In genomic region chr10:52419402-52419801, GRCm38 (mm10) we compare ENCODE assay signal across 9 mouse cellular contexts. TPM values are rescaled to one million over a fixed set of nuclear protein-coding genes. Genes with fewer than 3 reads are reported as not detected.
DNase-seq lines count a peak whose midpoint lies in the region; ATAC-seq and TF ChIP-seq lines count a peak whose summit lies in the region.
"Had no signal": no experiment of that assay in that cellular context is flagged by ENCODE, and none has a peak within 500 bp of the region (broad histone marks: within the 10 kb centered on the region; RNA-seq: fewer than 3 reads in every experiment).

No protein-coding gene starts in this region.

- H3K4me2 ChIP-seq in forebrain, embryonic 13.5 days = peak overlapping the region; percentile 74
- peak overlapping the region; percentile 83 for H3K4me2 ChIP-seq in myocyte (ENCODE audit: low read depth)

- H3K27ac ChIP-seq in kidney, adult 2 months (ENCODE audit: insufficient read depth, low read depth, low read length) = peak overlapping the region; percentile 88
- no peak overlapping the region for H3K27ac ChIP-seq in forebrain, embryonic 13.5 days
- H3K27ac ChIP-seq in limb, embryonic 10.5 days = no peak overlapping the region

- no peaks in the 10 kb centered on the region for H3K27me3 ChIP-seq in kidney, adult 2 months (replicated peaks; ENCODE audit: control insufficient read depth, insufficient read depth, low read length)
- peaks cover 5% of the 10 kb centered on the region for H3K27me3 ChIP-seq in forebrain, embryonic 13.5 days
- H3K27me3 ChIP-seq in limb, embryonic 10.5 days (ENCODE audit: low read depth, poor library complexity, severe bottlenecking) = no peaks in the 10 kb centered on the region
- no peaks in the 10 kb centered on the region for H3K27me3 ChIP-seq in myocyte (ENCODE audit: control insufficient read depth, insufficient read depth, insufficient read length)

- WGBS in kidney, adult 2 months = 35% methylated on average over 4 of the region's 4 CpGs
- WGBS in forebrain, embryonic 13.5 days = 74% methylated on average over 4 of the region's 4 CpGs
- 89% methylated on average over 4 of the region's 4 CpGs for WGBS in limb, embryonic 10.5 days

- H3K4me3 ChIP-seq in kidney, adult 2 months (ENCODE audit: insufficient read depth, low read depth, low read length) = peak overlapping the region; percentile 99
- peak overlapping the region; percentile 96 for H3K4me3 ChIP-seq in forebrain, embryonic 13.5 days
- peak overlapping the region; percentile 97; the same call in 1 of the 2 replicates for H3K4me3 ChIP-seq in limb, embryonic 10.5 days
- peak overlapping the region; percentile 73 for H3K4me3 ChIP-seq in myocyte

- TF ChIP-seq CTCF in kidney, adult 2 months (conservative IDR thresholded peaks at IDR 0.05; ENCODE audit: insufficient read depth, insufficient read length, low read depth, low read length) = no peak

- 0 out of 2 replicates have a peak overlapping the region, but pooled peaks have one; percentile 23 for H3K9ac ChIP-seq in forebrain, embryonic 13.5 days

- no peaks in the 10 kb centered on the region for H3K9me3 ChIP-seq in forebrain, embryonic 13.5 days (replicated peaks)
- no peaks in the 10 kb centered on the region for H3K9me3 ChIP-seq in limb, embryonic 10.5 days (replicated peaks)

- peaks cover 15% of the 10 kb centered on the region; the same call in 1 of the 2 replicates for H3K4me1 ChIP-seq in kidney, adult 2 months (ENCODE audit: control insufficient read depth, insufficient read depth, low read length)
- H3K4me1 ChIP-seq in forebrain, embryonic 13.5 days = peaks cover 34% of the 10 kb centered on the region
- peaks cover 18% of the 10 kb centered on the region for H3K4me1 ChIP-seq in limb, embryonic 10.5 days

- ATAC-seq in forebrain, embryonic 13.5 days = no peak

- no peaks in the 10 kb centered on the region for H3K36me3 ChIP-seq in kidney, adult 2 months (ENCODE audit: control insufficient read depth, insufficient read depth, low read length)
- H3K36me3 ChIP-seq in forebrain, embryonic 13.5 days (ENCODE audit: poor library complexity, severe bottlenecking) = no peaks in the 10 kb centered on the region
- peaks cover 18% of the 10 kb centered on the region for H3K36me3 ChIP-seq in limb, embryonic 10.5 days
- peaks cover 9% of the 10 kb centered on the region for H3K36me3 ChIP-seq in myocyte (ENCODE audit: control insufficient read depth, insufficient read depth)

- H3K79me2 ChIP-seq in myocyte (ENCODE audit: control insufficient read depth, insufficient read depth) = peaks cover 66% of the 10 kb centered on the region

- TF ChIP-seq POLR2A in kidney, adult 2 months (IDR thresholded peaks at IDR 0.05; ENCODE audit: low read depth, low read length) = no peak
- TF ChIP-seq POLR2A in myocyte (IDR thresholded peaks at IDR 0.05; ENCODE audit: insufficient read length, low read depth) = no peak

- DNase-seq in kidney, adult 2 months = peak; percentile 39
- DNase-seq in kidney, postnatal 10 days = no peak
- DNase-seq in limb, embryonic 10.5 days (ENCODE audit: low spot score) = no peak
- no peak for DNase-seq in gastrocnemius, adult 8-10 months (ENCODE audit: low spot score in 2 of 2)
- no peak for DNase-seq in testis, postnatal 14 days (ENCODE audit: low spot score)
- DNase-seq in right cerebral cortex, postnatal 14 days = no peak

- no peak overlapping the region for H3ac ChIP-seq in myocyte (ENCODE audit: control insufficient read depth, insufficient read length)

TF ChIP-seq in myocyte, 11 proteins besides CTCF, POLR2A, EP300 and RAD21:
- no peak for TF ChIP-seq POLR2AphosphoS2 (IDR thresholded peaks at IDR 0.05; ENCODE audit: insufficient read length, low read depth)
- TF ChIP-seq REST (IDR thresholded peaks at IDR 0.05; ENCODE audit: insufficient read depth, insufficient read length) = no peak
- TF ChIP-seq SRF (IDR thresholded peaks at IDR 0.05; ENCODE audit: control insufficient read depth, insufficient read length, low read depth) = no peak
- no peak for TF ChIP-seq CEBPB (IDR thresholded peaks at IDR 0.05; ENCODE audit: insufficient read depth, poor library complexity, severe bottlenecking)
- TF ChIP-seq USF1 (IDR thresholded peaks at IDR 0.05; ENCODE audit: low read depth) = no peak
- no peak for TF ChIP-seq TCF12 (IDR thresholded peaks at IDR 0.05; ENCODE audit: insufficient read depth, poor library complexity, severe bottlenecking)
- no peak for TF ChIP-seq MAX (IDR thresholded peaks at IDR 0.05; ENCODE audit: low read depth)
- TF ChIP-seq TCF3 (IDR thresholded peaks at IDR 0.05; ENCODE audit: insufficient read length, low read depth) = no peak
- TF ChIP-seq E2F4 (IDR thresholded peaks at IDR 0.05; ENCODE audit: insufficient read depth) = no peak
- TF ChIP-seq MYOG (IDR thresholded peaks at IDR 0.05; ENCODE audit: control insufficient read depth in 1 of 3, insufficient read depth in 1 of 3, insufficient read length in 2 of 3, low read depth in 2 of 3) = no peak
- no peak for TF ChIP-seq MYOD1 (IDR thresholded peaks at IDR 0.05; ENCODE audit: control insufficient read depth in 1 of 3, insufficient read length in 2 of 3, low read depth in 2 of 3)

RNA-seq across cellular contexts. Expression of gene Nus1, which starts 2.1 kb away (rescaled TPM):
- polyA plus RNA-seq in kidney, adult 2 months (2012; rRNA removed) = 58.8 and 65.4 TPM in 2 replicates
- polyA plus RNA-seq in forebrain, embryonic 13.5 days (2015; fragmentation: Nextera tagmentation; extraction: Ambion mirVana) = 13.7 and 14.4 TPM in 2 replicates
- 14.3 and 14.9 TPM in 2 replicates for polyA plus RNA-seq in limb, embryonic 10.5 days (2016; fragmentation: Nextera tagmentation; extraction: Ambion mirVana)
- 10.9 TPM for polyA plus RNA-seq in myocyte (2012; fragmentation: generic; extraction: Trizol)
- 10 to 100 TPM; 15.4 to 26.3 (median 19.9) TPM for total RNA-seq in gastrocnemius, adult 8-10 months (2022)

RNA-seq across cellular contexts. Expression of gene Nepn, which starts 30.6 kb away (rescaled TPM):
- polyA plus RNA-seq in kidney, adult 2 months (2012; rRNA removed) = 27.7 and 29.6 TPM in 2 replicates
- polyA plus RNA-seq in forebrain, embryonic 13.5 days (2015; fragmentation: Nextera tagmentation; extraction: Ambion mirVana) = not detected in 2 replicates
- polyA plus RNA-seq in limb, embryonic 10.5 days (2016; fragmentation: Nextera tagmentation; extraction: Ambion mirVana) = not detected in 2 replicates
- polyA plus RNA-seq in myocyte (2012; fragmentation: generic; extraction: Trizol) = 0.02 TPM
- under 1 TPM in 1 of 4 experiments, not detected in 3; 0.19 TPM for total RNA-seq in gastrocnemius, adult 8-10 months (2022)
- total RNA-seq: neutrophil, adult 5-6 weeks had no signal

RNA-seq across cellular contexts. Expression of gene Gopc, which starts 37.5 kb away (rescaled TPM):
- polyA plus RNA-seq in kidney, adult 2 months (2012; rRNA removed) = 5.4 and 8.5 TPM in 2 replicates
- polyA plus RNA-seq in forebrain, embryonic 13.5 days (2015; fragmentation: Nextera tagmentation; extraction: Ambion mirVana) = 18.4 and 20.0 TPM in 2 replicates
- 15.3 and 19.2 TPM in 2 replicates for polyA plus RNA-seq in limb, embryonic 10.5 days (2016; fragmentation: Nextera tagmentation; extraction: Ambion mirVana)
- 7.9 TPM for polyA plus RNA-seq in myocyte (2012; fragmentation: generic; extraction: Trizol)
- 1 to 10 TPM; 6.8 to 8.1 (median 7.8) TPM for total RNA-seq in gastrocnemius, adult 8-10 months (2022)

Comparison
In these comparisons a context has a peak if more than half of its experiments do, and no peak if none do; other contexts are left out.
1. RNA of gene Nepn, which starts 30.6 kb away (polyA plus RNA-seq): 27.7 to 29.6 TPM in kidney, adult 2 months; 0.02 TPM in myocyte (single experiment), not detected in forebrain, embryonic 13.5 days and not detected in limb, embryonic 10.5 days; every median in the first group is over 10 times any median in the second.
2. Peak in every context shown above with its lines, with median percentiles within 50 percentile points of each other: H3K4me3 ChIP-seq.